Mouse (Mus musculus) neural tube, embryonic 10.5 days (tissue): ENCODE measurements around the gene Map3k13.

Experiments
- DNase-seq: peaks from one replicate; pipeline ENCODE4 v3.0.0-alpha.2; 2017; ENCODE audit warnings: low spot score; ENCODE audit errors: extremely low spot score

Map3k13 gene

GRCm38 (mm10) chr16:21848847-21849246 lies 54.7 kb downstream of the Map3k13 start:
- no peak for DNase-seq

GRCm38 (mm10) chr16:21852374-21852773 lies 58.2 kb downstream of the Map3k13 start:
- DNase-seq = no peak

DNA sequence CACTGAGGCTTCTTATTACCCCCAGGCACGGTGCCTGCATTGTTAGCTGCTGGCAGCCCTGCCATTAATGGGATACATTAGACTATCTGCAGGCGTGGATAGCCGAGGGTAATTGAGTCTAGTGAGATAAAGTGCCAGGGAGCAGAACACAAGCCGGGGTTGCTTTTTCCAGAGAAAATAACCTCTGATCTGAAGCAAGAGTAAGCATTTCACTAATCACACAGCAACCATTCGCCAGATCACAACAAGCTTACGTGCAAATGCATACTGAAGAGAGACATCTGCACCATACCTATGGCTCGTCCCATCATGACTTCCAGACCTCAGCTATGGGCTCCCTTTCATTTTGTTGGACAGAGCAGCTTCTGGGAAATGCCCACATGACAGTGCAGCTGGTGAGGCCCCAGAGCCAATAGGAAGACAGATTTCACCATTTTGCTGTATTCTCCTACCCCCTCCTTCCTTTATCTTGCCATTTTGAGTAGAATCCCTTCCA lies 59.3 kb downstream of the Map3k13 start:
- DNase-seq = no peak

GRCm38 (mm10) chr16:21854589-21855284 lies 60.6 kb downstream of the Map3k13 start:
- DNase-seq = no peak

- DNase-seq = no peak
Observed at GRCm38 (mm10) chr16:21856134-21856533, 62.0 kb downstream of the Map3k13 start.

DNA sequence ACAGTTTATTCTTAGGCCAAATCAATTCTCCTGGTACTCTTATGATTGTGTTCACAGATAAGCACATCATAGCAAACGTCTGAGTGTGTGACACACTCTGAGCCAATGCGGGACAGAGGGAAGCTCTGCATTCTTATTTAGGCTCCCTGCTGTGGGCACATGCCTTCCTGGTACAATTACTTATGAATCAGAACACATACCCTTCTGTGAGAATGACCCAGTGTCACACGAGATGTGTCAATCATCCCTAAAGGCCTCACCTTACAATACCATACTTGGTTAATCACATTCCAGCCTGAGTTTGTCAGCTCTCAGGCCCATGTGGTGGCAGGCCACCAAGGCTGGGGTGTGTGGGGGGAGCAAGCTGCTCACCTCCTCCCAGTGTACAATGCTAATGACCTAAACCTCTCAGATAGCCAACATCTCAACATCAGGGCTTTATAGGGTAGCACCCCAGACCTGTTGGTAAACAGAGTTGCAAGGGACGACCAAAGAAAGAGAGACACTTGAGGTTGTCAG lies 63.0 kb downstream of the Map3k13 start:
- DNase-seq = no peak

DNA sequence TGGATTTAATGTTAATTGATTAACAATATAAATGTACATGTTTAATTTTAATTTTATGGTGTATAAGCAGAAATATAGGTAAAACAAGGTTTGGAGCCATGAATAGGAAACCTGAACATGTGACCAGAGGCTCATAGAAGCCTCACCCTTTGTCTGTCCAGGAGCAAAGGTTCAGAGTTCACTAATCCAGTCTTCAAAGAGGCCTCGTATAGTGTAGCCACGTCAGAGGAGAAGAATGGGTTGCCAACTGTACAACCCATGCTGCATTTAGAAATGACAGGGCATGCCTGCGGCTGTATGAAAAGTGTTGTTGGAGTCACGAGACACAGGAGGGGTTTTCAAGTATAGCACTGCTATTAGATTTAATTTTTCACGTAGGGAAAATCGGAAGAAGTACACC lies 64.0 kb downstream of the Map3k13 start:
- no peak for DNase-seq

GRCm38 (mm10) chr16:21858882-21859281 lies 64.7 kb downstream of the Map3k13 start:
- no peak for DNase-seq

- no peak for DNase-seq
Observed at GRCm38 (mm10) chr16:21862448-21862847, 68.3 kb downstream of the Map3k13 start.

DNA sequence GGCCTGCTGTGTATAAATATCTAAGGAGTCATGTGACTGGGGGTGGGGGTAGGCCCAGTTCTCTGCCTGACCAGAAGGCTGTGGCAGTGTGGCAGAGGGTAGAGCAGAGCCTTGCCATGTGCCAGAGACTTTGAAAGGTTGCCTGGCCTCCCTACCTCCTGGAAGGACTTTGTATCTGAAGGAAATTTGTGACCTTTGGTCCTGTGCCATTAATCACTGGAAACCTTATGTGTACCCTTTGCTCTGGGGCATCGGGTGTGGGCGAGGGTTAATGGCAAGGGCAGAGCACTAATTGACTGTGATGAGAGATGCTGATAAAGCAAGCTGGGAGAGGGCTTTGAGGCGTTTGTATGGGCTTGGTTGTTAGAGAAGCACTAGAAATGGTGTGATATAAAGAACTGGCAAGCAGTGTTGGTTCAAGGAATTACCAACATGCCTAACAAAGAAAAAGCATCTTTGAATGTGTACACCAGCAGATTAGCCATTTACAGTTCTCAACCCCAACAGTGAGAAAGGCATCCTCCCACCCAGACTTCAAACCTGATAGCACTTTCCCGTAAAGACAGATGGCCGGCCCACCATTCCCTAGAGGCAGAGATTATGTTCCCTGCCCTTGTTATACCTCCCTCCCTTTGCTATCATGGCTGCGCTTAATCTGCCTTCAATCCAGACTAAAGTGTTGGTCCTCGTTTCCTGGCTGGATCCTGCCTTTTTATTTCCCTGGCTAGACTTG lies 71.3 kb downstream of the Map3k13 start:
- peak; percentile 44 for DNase-seq

DNA sequence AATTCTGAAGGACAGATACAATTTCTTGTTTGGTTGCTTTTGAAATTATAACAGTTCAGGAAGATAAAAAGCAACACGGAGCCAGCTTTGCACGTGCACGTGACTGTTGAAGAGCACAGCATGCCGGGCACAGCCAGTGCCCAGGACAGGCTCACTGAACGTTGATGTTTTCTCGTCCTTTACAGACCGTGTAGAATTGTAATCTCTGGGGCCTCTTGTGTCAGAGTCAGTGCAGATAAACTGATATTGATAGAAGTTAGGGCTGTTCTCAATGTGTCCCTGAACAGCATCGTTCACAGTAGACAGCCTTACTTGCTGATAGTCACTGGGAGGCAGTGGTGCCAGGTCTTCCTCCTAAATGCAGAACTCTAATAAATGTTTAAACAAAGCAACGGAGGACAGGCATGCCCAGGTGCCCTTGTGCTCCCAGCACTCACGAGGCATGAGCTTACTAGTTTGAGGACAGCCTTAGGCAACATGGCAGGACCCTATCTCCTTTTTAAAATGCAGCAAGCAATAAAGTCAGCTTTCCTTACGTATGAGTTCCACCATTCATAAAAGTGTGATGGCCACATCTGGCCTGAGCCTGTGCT lies 71.9 kb downstream of the Map3k13 start:
- DNase-seq = no peak

- DNase-seq = no peak
Observed at GRCm38 (mm10) chr16:21867727-21868126, 73.6 kb downstream of the Map3k13 start.

DNA sequence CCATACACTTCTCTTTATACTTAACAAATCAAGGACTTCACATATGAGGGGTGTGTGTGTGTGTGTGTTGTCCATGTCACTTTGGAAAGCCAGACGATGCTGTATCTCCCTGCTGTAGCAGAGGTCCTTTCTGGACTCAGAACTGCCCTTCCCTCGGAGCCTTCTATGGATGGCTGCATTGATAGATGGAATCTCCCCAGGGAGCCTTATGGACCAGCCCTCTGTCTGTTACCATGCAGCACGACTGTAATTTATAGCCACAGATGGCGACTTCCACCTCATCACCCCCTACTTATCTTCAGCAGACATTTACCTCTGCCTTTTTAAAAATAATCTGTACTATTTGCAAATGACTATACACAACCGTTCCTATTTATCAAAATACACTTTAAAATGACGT lies 74.5 kb downstream of the Map3k13 start:
- peak; percentile 34 for DNase-seq

DNA sequence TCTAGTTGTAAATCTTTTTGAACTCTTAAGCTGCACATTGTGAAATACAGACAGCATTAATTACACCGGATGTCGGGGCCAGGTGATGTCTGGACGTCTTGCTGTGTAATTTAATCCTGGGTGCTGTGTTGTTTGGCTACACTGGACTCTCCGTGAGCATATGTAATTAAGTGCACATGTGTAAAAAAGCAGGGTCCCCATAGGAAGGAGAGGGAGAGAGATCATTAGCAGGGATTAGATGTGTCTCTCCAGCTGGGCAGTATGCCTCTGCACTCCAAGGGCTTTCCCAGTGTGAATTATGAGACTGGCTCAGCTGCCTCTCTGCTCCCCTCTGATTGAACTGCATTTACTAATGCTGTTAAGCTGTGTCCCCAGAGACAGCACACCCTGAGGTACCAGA lies 75.7 kb downstream of the Map3k13 start:
- peak; percentile 40 for DNase-seq

GRCm38 (mm10) chr16:21877735-21878134 lies 83.6 kb downstream of the Map3k13 start:
- DNase-seq = no peak

- no peak for DNase-seq
Observed at GRCm38 (mm10) chr16:21878834-21879233, 84.7 kb downstream of the Map3k13 start.

DNA sequence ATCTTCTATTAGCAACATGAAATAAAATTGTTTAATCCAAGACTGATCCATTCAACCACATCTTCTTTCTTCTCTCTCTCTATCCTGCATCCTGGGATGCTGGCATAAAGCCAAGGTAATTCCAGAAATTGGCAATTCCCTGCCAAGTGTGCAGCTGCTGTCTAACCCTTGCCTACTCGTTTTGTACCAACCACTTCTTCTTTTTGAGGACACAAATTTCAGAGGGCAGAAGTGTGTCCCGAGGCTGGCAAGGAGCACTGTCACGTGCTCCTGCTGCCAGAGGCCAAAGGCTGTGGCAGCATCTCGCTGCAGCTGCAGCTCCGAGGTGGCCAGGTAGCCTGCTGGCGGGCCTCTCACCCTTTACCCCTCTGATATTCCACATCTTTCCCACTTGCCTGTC lies 87.0 kb downstream of the Map3k13 start:
- no peak for DNase-seq

DNA sequence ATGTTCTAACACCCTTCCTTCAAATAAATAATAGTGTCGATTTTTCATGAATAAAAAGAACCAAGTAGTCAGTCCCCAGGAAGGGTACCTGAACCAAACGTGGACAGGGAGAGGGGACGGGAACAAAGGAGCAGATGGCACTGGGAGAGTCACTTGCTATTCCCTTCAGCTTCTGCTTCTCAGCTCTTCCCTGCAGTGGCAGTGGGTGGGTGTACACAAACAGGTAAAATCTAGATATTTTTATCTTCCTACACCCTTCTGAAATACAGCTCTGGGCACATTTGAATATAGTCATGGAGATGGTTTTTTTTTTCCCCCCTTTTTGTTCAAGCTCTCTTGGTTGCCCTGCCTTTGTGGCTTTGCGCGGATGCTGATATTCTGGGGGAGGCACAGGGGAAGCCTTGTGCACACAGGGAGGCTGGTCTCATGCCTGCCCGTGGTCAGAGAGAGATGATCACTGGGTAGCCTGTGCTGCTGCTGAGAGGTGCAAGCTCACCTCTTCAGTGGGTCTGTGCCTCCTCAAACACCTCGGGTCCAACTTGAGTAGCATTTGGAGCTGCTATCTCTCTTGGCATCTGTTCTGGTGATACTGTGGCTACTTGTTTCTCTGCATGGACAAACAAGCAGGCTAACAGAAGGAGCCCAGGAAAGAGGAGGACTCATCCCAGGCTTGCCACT lies 87.6 kb downstream of the Map3k13 start:
- no peak for DNase-seq

GRCm38 (mm10) chr16:21887601-21888000 lies 93.5 kb downstream of the Map3k13 start:
- DNase-seq = no peak

DNA sequence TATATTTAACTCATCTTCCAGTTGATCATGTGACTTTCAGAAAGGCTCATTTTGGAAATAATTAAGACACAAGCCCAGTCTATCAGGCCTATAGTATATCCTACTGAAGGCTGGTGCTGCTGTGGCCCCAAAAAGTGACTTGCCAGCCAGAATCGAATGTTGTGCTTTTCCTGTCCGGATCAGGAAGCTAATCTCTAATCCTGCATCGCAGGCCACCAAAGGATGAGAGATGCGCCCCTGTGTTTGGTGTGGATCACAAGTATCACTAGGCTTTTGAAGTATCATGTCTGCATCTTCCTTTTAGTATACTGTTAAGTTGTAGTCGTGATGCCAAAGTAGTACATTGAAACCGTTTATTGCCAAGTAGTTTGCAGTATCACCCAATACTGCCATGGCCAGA lies 99.7 kb downstream of the Map3k13 start:
- no peak for DNase-seq

- DNase-seq = no peak
Observed at GRCm38 (mm10) chr16:21901286-21901685, 107.1 kb downstream of the Map3k13 start.

DNA sequence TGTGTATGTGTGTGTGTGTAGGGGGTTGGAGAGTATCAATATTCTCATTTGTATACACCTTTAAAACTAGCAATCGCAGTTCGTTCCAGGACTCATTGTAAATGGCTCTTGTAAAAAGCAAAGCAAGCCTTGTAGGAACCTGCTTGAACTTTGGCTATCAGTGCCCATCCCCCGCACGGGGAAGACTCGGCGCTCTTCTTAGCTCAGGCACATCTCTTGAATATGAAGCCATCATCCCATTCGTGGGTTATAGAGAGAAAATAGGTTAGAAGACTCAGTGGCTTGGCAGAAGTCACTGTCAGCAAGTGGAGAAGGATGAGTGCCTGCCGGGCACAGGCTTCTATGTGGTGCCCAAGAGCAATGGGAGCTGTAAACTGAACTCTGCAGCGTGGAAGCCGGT lies 110.5 kb downstream of the Map3k13 start:
- no peak for DNase-seq
